ENCODE assay signal across 13 mouse cellular contexts in the genomic region with DNA sequence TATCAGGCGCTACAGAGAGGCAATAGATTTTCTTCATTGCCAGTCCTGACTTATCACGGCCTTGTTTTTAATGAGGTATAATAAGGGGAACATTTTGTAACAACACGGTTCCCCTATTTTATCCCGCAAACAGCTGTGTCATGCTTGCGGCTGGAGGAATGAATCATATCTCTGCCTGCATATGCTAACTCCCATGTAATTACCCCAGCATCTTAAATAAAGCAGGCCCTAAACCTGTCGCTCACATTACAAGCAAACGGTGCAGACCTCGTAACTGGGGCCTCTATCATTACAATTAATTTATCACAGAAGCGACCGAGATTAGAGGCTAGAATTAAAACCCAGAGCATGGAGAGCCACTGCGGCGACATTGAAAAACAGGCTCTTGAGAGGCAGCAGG.
DNase-seq lines count a peak whose midpoint lies in the region; ATAC-seq and TF ChIP-seq lines count a peak whose summit lies in the region.
"Had no signal": no experiment of that assay in that cellular context is flagged by ENCODE, and none has a peak within 500 bp of the region (broad histone marks: within the 10 kb centered on the region; RNA-seq: fewer than 3 reads in every experiment).

No protein-coding gene starts in this region.

- H3K4me3 ChIP-seq in kidney, postnatal 0 days (replicated peaks; ENCODE audit: low read depth, low read length): no peak overlapping the region
- no peak overlapping the region for H3K4me3 ChIP-seq in liver, embryonic 11.5 days (ENCODE audit: low read depth, low read length)
- H3K4me3 ChIP-seq in myocyte: no peak overlapping the region
- H3K4me3 ChIP-seq: limb, embryonic 15.5 days had no signal

- no peaks in the 10 kb centered on the region for H3K36me3 ChIP-seq in kidney, postnatal 0 days (ENCODE audit: insufficient read depth, low read length)
- no peaks in the 10 kb centered on the region for H3K36me3 ChIP-seq in liver, embryonic 11.5 days (ENCODE audit: control insufficient read depth, insufficient read depth, low read length)
- H3K36me3 ChIP-seq in myocyte (ENCODE audit: control insufficient read depth, insufficient read depth): no peaks in the 10 kb centered on the region
- H3K36me3 ChIP-seq: limb, embryonic 15.5 days had no signal

- peak; percentile 55 for DNase-seq in kidney, postnatal 0 days (ENCODE audit: low spot score)
- DNase-seq in kidney, adult 9 months: no peak
- DNase-seq in brain, embryonic 14.5 days (ENCODE audit: low read depth): peak; percentile 69
- no peak for DNase-seq in liver, embryonic 11.5 days (ENCODE audit: low spot score)
- DNase-seq in right cerebral cortex, postnatal 4 days: no peak
- no peak for DNase-seq in gastrocnemius, adult 8-10 months (ENCODE audit: low spot score in 2 of 2)
- DNase-seq: adrenal gland, postnatal 25 days; cerebellum, postnatal 10 days had no signal

- no peaks in the 10 kb centered on the region for H3K9me3 ChIP-seq in kidney, postnatal 0 days (replicated peaks; ENCODE audit: low read length)
- no peaks in the 10 kb centered on the region for H3K9me3 ChIP-seq in liver, embryonic 11.5 days (ENCODE audit: control insufficient read depth, low read length)
- H3K9me3 ChIP-seq: limb, embryonic 15.5 days had no signal

- 14% methylated on average over 12 of the region's 12 CpGs for WGBS in kidney, postnatal 0 days
- WGBS in liver, embryonic 11.5 days: 43% methylated on average over 12 of the region's 12 CpGs

- TF ChIP-seq CTCF in kidney, postnatal 0 days (IDR thresholded peaks at IDR 0.05; ENCODE audit: low read depth): no peak
- TF ChIP-seq CTCF in brain, embryonic 14.5 days (IDR thresholded peaks at IDR 0.05; ENCODE audit: borderline replicate concordance, extremely low read depth, insufficient read depth, insufficient read length): no peak

- no peak overlapping the region for H3K9ac ChIP-seq in kidney, postnatal 0 days (ENCODE audit: low read depth, low read length)
- no peak overlapping the region for H3K9ac ChIP-seq in liver, embryonic 11.5 days (ENCODE audit: low read depth, low read length)
- H3K9ac ChIP-seq: limb, embryonic 15.5 days had no signal

- 0 out of 2 replicates have a peak, but pooled peaks cover 3% of the 10 kb centered on the region for H3K27me3 ChIP-seq in kidney, postnatal 0 days (ENCODE audit: insufficient read depth, low read length)
- no peaks in the 10 kb centered on the region for H3K27me3 ChIP-seq in liver, embryonic 11.5 days (replicated peaks; ENCODE audit: control insufficient read depth, insufficient read depth, low read length)
- peaks cover 5% of the 10 kb centered on the region for H3K27me3 ChIP-seq in myocyte (ENCODE audit: control insufficient read depth, insufficient read depth, insufficient read length)
- H3K27me3 ChIP-seq: CH12.LX had no signal

- no peak overlapping the region for H3K27ac ChIP-seq in kidney, postnatal 0 days
- no peak overlapping the region for H3K27ac ChIP-seq in liver, embryonic 11.5 days (ENCODE audit: low read depth, low read length)
- H3K27ac ChIP-seq: limb, embryonic 15.5 days had no signal

- H3K79me2 ChIP-seq in myocyte (ENCODE audit: control insufficient read depth, insufficient read depth): no peaks in the 10 kb centered on the region

- no peak for TF ChIP-seq POLR2A in brain, embryonic 14.5 days (IDR thresholded peaks at IDR 0.05; ENCODE audit: borderline replicate concordance, extremely low read depth, insufficient read depth, insufficient read length, poor library complexity, severe bottlenecking)
- TF ChIP-seq POLR2A in myocyte (IDR thresholded peaks at IDR 0.05; ENCODE audit: insufficient read length, low read depth): no peak

- H3K4me2 ChIP-seq in kidney, postnatal 0 days (ENCODE audit: low read length): no peak overlapping the region
- peak overlapping the region; percentile 9; the same call in 1 of the 2 replicates for H3K4me2 ChIP-seq in liver, embryonic 11.5 days
- peak overlapping the region; percentile 69 for H3K4me2 ChIP-seq in myocyte (ENCODE audit: low read depth)
- H3K4me2 ChIP-seq: heart, embryonic 11.5 days; limb, embryonic 15.5 days had no signal

- ATAC-seq in kidney, postnatal 0 days (replicated peaks; ENCODE audit: low FRiP score, low read depth): no peak
- ATAC-seq in liver, embryonic 11.5 days (replicated peaks; ENCODE audit: low FRiP score): no peak; the same call in 1 of the 2 replicates
- ATAC-seq: hindbrain, embryonic 16.5 days had no signal

- H3ac ChIP-seq in myocyte (ENCODE audit: control insufficient read depth, insufficient read length): no peak overlapping the region

- H3K4me1 ChIP-seq in kidney, postnatal 0 days (replicated peaks; ENCODE audit: insufficient read depth, low read length): 0 out of 2 replicates have a peak, but pooled peaks cover 5% of the 10 kb centered on the region
- peaks cover 9% of the 10 kb centered on the region for H3K4me1 ChIP-seq in liver, embryonic 11.5 days (replicated peaks; ENCODE audit: control insufficient read depth, insufficient read depth, low read length)

TF ChIP-seq in myocyte, 11 proteins besides CTCF, POLR2A, EP300 and RAD21:
- TF ChIP-seq CEBPB (IDR thresholded peaks at IDR 0.05; ENCODE audit: insufficient read depth, poor library complexity, severe bottlenecking): peak; percentile 26; the same call in 1 of the 2 replicates
- TF ChIP-seq MYOD1 (IDR thresholded peaks at IDR 0.05; ENCODE audit: control insufficient read depth in 1 of 3, insufficient read length in 2 of 3, low read depth in 2 of 3): peak in 2 of 3 experiments; percentile 45 to 47
- TF ChIP-seq E2F4 (IDR thresholded peaks at IDR 0.05; ENCODE audit: insufficient read depth): no peak

Comparison
In these comparisons a context has a peak if more than half of its experiments do, and no peak if none do; other contexts are left out.
1. DNase-seq: peak in kidney, postnatal 0 days (single experiment) and brain, embryonic 14.5 days (single experiment); none in kidney, adult 9 months (single experiment), liver, embryonic 11.5 days (single experiment), right cerebral cortex, postnatal 4 days (single experiment) and gastrocnemius, adult 8-10 months (0 of 2).